Mouse (Mus musculus) midbrain, embryonic 10.5 days (tissue): Measurements from ENCODE around the gene Kcnn1. TPM values are rescaled to one million over a fixed set of nuclear protein-coding genes. Genes with fewer than 3 reads are reported as not detected.

Source experiments
- DNase-seq: peaks from one replicate; pipeline ENCODE4 v3.0.0-alpha.2; 2017; ENCODE audit warnings: low spot score
- H3K27ac ChIP-seq: fragments of 300-500 bp; sonication (generic); replicated peaks from 2 replicates; pipeline ENCODE4 v1.5.1; 2016; ENCODE audit warnings: mild to moderate bottlenecking
- H3K27me3 ChIP-seq: fragments of 300-500 bp; sonication (generic); 2 replicates; pipeline ENCODE4 v1.6.1; 2016; ENCODE audit warnings: low read depth, mild to moderate bottlenecking; ENCODE audit not compliant: poor library complexity, severe bottlenecking
- H3K36me3 ChIP-seq: fragments of 300-500 bp; sonication (generic); 2 replicates; pipeline ENCODE4 v1.6.1; 2016; ENCODE audit warnings: mild to moderate bottlenecking, moderate library complexity
- H3K4me1 ChIP-seq: fragments of 300-500 bp; sonication (generic); 2 replicates; pipeline ENCODE4 v1.6.1; 2016
- H3K4me3 ChIP-seq: fragments of 300-500 bp; sonication (generic); 2 replicates; pipeline ENCODE4 v1.5.1; 2016; ENCODE audit warnings: mild to moderate bottlenecking, moderate library complexity
- H3K9me3 ChIP-seq: fragments of 300-500 bp; sonication (generic); replicated peaks from 2 replicates; pipeline ENCODE4 v1.6.1; 2016; ENCODE audit warnings: mild to moderate bottlenecking
- WGBS: fragments of 180-500 bp; shearing (Covaris S2); methylation state at CpG from one replicate; pipeline ENCODE4 v1.1.7; 2016; 5-methylcytosine and 5-hydroxymethylcytosine counted together
- polyA plus RNA-seq: library from polyadenylated mRNA; unstranded; fragments of >200 nt; fragmentation: Nextera tagmentation; extraction: Ambion mirVana; gene quantifications from 2 replicates; pipeline ENCODE4 v1.2.1, GENCODE M21; 2016

Gene Kcnn1
- polyA plus RNA-seq, 1 experiment from 2014 or later: 9.1 TPM

GRCm38 (mm10) chr8:70856028-70856427, 7.0 kb downstream of the Kcnn1 start:
- H3K36me3 ChIP-seq: peaks cover 28% of the 10 kb centered on the region
- peaks cover 26% of the 10 kb centered on the region for H3K27me3 ChIP-seq
- no peak for DNase-seq
- no peaks in the 10 kb centered on the region for H3K9me3 ChIP-seq
- peaks cover 49% of the 10 kb centered on the region for H3K4me1 ChIP-seq
- peak overlapping the region; percentile 63; the same call in 1 of the 2 replicates for H3K4me3 ChIP-seq
- WGBS: 69% methylated on average over 5 of the region's 5 CpGs
- no peak overlapping the region for H3K27ac ChIP-seq

- peaks cover 46% of the 10 kb centered on the region for H3K4me1 ChIP-seq
- H3K9me3 ChIP-seq: no peaks in the 10 kb centered on the region
- no peak overlapping the region for H3K4me3 ChIP-seq
- H3K27ac ChIP-seq: no peak overlapping the region
- WGBS: 87% methylated on average over 2 of the region's 2 CpGs
- H3K27me3 ChIP-seq: peaks cover 24% of the 10 kb centered on the region
- DNase-seq: no peak
- peaks cover 29% of the 10 kb centered on the region for H3K36me3 ChIP-seq
These were observed 9.2 kb downstream of the Kcnn1 start for GRCm38 (mm10) chr8:70853863-70854262.

GRCm38 (mm10) chr8:70852595-70853231, 10.3 kb downstream of the Kcnn1 start:
- peaks cover 37% of the 10 kb centered on the region for H3K4me1 ChIP-seq
- H3K27me3 ChIP-seq: peaks cover 34% of the 10 kb centered on the region
- DNase-seq: no peak
- H3K4me3 ChIP-seq: no peak overlapping the region
- H3K9me3 ChIP-seq: no peaks in the 10 kb centered on the region
- peak overlapping the region; percentile 46; the same call in 1 of the 2 replicates for H3K27ac ChIP-seq
- WGBS: 92% methylated on average over 41 of the region's 41 CpGs
- peaks cover 33% of the 10 kb centered on the region for H3K36me3 ChIP-seq

- Histone ChIP-seq H3K27me3 (peaks cover 39% of the 10 kb centered on the region), H3K4me3 (no peak overlapping the region), H3K9me3 (no peaks in the 10 kb centered on the region), H3K36me3 (peaks cover 33% of the 10 kb centered on the region), H3K4me1 (peaks cover 32% of the 10 kb centered on the region), H3K27ac (0 out of 2 replicates have a peak overlapping the region, but pooled peaks have one; percentile 46)
- DNase-seq: no peak
- WGBS: 64% methylated on average over 6 of the region's 6 CpGs
These were observed 11.2 kb downstream of the Kcnn1 start for GRCm38 (mm10) chr8:70851837-70852236.

GRCm38 (mm10) chr8:70850947-70851346, 12.1 kb downstream of the Kcnn1 start:
- Histone ChIP-seq H3K4me1 (peaks cover 27% of the 10 kb centered on the region), H3K36me3 (peaks cover 33% of the 10 kb centered on the region), H3K27me3 (peaks cover 39% of the 10 kb centered on the region), H3K9me3 (no peaks in the 10 kb centered on the region), H3K4me3 (no peak overlapping the region), H3K27ac (no peak overlapping the region)
- DNase-seq: no peak
- 87% methylated on average over 4 of the region's 4 CpGs for WGBS

GRCm38 (mm10) chr8:70850132-70850845, 12.8 kb downstream of the Kcnn1 start:
- Histone ChIP-seq H3K9me3 (no peaks in the 10 kb centered on the region), H3K27me3 (peaks cover 33% of the 10 kb centered on the region), H3K4me1 (peaks cover 24% of the 10 kb centered on the region), H3K36me3 (peaks cover 33% of the 10 kb centered on the region), H3K27ac (no peak overlapping the region), H3K4me3 (no peak overlapping the region)
- WGBS: 81% methylated on average over 7 of the region's 7 CpGs
- DNase-seq: no peak

- Histone ChIP-seq H3K27ac (no peak overlapping the region), H3K9me3 (no peaks in the 10 kb centered on the region), H3K4me1 (peaks cover 18% of the 10 kb centered on the region), H3K4me3 (no peak overlapping the region), H3K27me3 (peaks cover 25% of the 10 kb centered on the region), H3K36me3 (peaks cover 26% of the 10 kb centered on the region)
- 88% methylated on average over 3 of the region's 3 CpGs for WGBS
- DNase-seq: no peak
These were observed 13.6 kb downstream of the Kcnn1 start for GRCm38 (mm10) chr8:70849333-70849990.

GRCm38 (mm10) chr8:70846371-70847154, 16.5 kb downstream of the Kcnn1 start:
- WGBS: 54% methylated on average over 15 of the region's 15 CpGs
- no peak for DNase-seq
- H3K4me1 ChIP-seq: peaks cover 16% of the 10 kb centered on the region
- no peaks in the 10 kb centered on the region for H3K9me3 ChIP-seq
- H3K4me3 ChIP-seq: no peak overlapping the region
- H3K27me3 ChIP-seq: peaks cover 30% of the 10 kb centered on the region
- H3K36me3 ChIP-seq: peaks cover 4% of the 10 kb centered on the region
- no peak overlapping the region; the same call in 1 of the 2 replicates for H3K27ac ChIP-seq

- H3K9me3 ChIP-seq: no peaks in the 10 kb centered on the region
- DNase-seq: no peak
- H3K27me3 ChIP-seq: peaks cover 30% of the 10 kb centered on the region
- peaks cover 4% of the 10 kb centered on the region for H3K36me3 ChIP-seq
- H3K4me1 ChIP-seq: peaks cover 28% of the 10 kb centered on the region
- no peak overlapping the region for H3K4me3 ChIP-seq
- 45% methylated on average over 5 of the region's 5 CpGs for WGBS
- H3K27ac ChIP-seq: no peak overlapping the region
These were observed 17.9 kb downstream of the Kcnn1 start for GRCm38 (mm10) chr8:70845108-70845507.

GRCm38 (mm10) chr8:70844523-70844922, 18.5 kb downstream of the Kcnn1 start:
- DNase-seq: peak; percentile 93
- no peak overlapping the region for H3K4me3 ChIP-seq
- H3K36me3 ChIP-seq: peaks cover 4% of the 10 kb centered on the region
- under 1% methylated on average over 6 of the region's 6 CpGs for WGBS
- H3K27ac ChIP-seq: peak overlapping the region; percentile 3
- no peaks in the 10 kb centered on the region for H3K9me3 ChIP-seq
- H3K27me3 ChIP-seq: peaks cover 30% of the 10 kb centered on the region
- peaks cover 33% of the 10 kb centered on the region for H3K4me1 ChIP-seq

- Histone ChIP-seq H3K4me3 (no peak overlapping the region), H3K9me3 (no peaks in the 10 kb centered on the region), H3K27ac (peak overlapping the region; percentile 3), H3K36me3 (peaks cover 4% of the 10 kb centered on the region), H3K27me3 (peaks cover 30% of the 10 kb centered on the region), H3K4me1 (peaks cover 35% of the 10 kb centered on the region)
- no peak for DNase-seq
- 86% methylated on average over 8 of the region's 8 CpGs for WGBS
These were observed 19.1 kb downstream of the Kcnn1 start for GRCm38 (mm10) chr8:70843941-70844340.

- Histone ChIP-seq H3K36me3 (no peaks in the 10 kb centered on the region; the same call in none of the 2 replicates), H3K27ac (peak overlapping the region; percentile 3; the same call in 1 of the 2 replicates), H3K9me3 (no peaks in the 10 kb centered on the region), H3K4me1 (peaks cover 37% of the 10 kb centered on the region), H3K27me3 (peaks cover 24% of the 10 kb centered on the region), H3K4me3 (no peak overlapping the region)
- 81% methylated on average over 5 of the region's 5 CpGs for WGBS
- DNase-seq: no peak
These were observed 19.8 kb downstream of the Kcnn1 start for GRCm38 (mm10) chr8:70843214-70843773.
